Mouse (Mus musculus) small intestine, adult 2 months (tissue): ENCODE measurements around the gene Homer2.

Experiments used
- CTCF ChIP-seq: fragments of 200-500 bp; IDR thresholded peaks from 2 replicates; pipeline ENCODE4 v1.5.1; 2012; ENCODE audit warnings: low read depth, mild to moderate bottlenecking, control low read depth, inconsistent platforms, low read length, moderate library complexity, mixed read lengths; ENCODE audit not compliant: insufficient replicate concordance, insufficient read length; ENCODE audit errors: extremely low read depth
- POLR2A ChIP-seq: fragments of 200-500 bp; IDR thresholded peaks from 2 replicates; pipeline ENCODE4 v1.6.1; 2012; ENCODE audit warnings: low read depth, mild to moderate bottlenecking, control low read depth, inconsistent platforms, low read length, moderate library complexity

GRCm38 (mm10) chr7:81641101-81641500 lies 66.2 kb downstream of the Homer2 start:
- TF ChIP-seq POLR2A (no peak), CTCF (no peak)
